Mouse (Mus musculus) frontal cortex, postnatal 36 days (tissue): ENCODE measurements around the gene 1810013L24Rik.

ENCODE experiments used
- DNase-seq, 2 experiments: peaks; one replicate each; pipeline ENCODE4 v3.0.0; 2022; ENCODE audit warnings: low spot score in 2 of 2

Gene 1810013L24Rik

DNA sequence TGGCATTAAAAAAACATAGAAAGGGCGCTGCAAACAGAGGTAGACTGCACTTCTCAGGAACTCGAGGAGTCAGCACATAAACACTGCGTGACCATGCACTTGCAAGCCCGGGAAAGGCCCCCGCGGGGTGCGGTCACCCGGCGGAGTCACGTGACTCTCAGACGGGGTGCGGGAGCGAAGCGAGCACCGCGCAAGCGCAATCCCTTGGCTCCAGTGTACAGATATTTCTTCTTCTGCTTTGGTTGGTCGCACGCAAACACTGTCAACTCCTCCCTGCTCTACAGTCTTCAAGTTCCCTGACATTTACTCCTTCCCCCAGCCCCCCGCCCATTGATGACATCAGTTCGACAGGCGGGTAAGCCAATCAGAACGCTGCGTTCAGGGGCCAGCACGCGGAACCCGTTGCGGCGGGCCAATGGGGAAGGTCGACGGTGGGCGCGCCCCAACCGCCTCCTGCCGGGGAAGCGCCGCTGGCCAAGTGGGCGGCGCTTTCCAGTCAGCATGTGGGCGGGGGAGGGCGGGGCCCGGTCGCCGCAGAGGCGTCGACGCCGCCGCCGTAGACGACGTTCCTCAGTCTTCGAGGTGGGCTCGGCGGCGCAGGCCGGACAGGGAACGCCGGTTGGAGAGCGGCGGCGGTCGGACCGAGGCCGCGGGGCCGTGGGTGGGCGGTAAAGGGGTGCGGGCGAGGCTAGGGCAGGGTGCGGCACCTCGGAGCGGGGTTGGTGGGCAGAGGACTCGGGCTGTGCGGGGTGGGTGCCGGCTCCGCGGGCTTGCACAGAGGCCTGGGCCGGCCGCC lies at the start of gene 1810013L24Rik:
1810013L24Rik (plus strand) TSS at position 537 of the 796 bp plus-strand sequence.
- peak; percentile 96 to 97 for DNase-seq

DNA sequence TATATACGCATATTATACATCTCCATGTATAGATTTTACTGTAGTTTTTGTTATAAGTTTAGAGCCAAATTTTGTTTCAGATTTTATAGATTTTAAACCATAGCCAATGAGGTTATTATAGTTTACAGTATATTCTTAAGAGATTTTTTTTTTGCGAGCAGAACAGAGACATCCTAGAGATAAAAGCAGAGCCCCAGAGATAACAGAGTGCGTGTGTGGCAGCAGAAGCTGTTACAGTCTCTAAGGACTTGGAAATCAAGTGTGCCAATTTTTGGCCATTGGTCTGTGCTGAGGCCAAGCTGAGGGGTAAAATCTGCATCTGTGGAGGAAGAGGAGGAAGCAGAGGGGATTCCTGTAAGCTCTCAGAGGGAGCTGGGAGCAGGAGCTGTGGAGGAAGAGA lies 49.7 kb upstream of the 1810013L24Rik start:
- DNase-seq: no peak

GRCm38 (mm10) chr16:8781191-8781590 lies 48.7 kb upstream of the 1810013L24Rik start:
- no peak for DNase-seq

- no peak for DNase-seq
Observed at GRCm38 (mm10) chr16:8781660-8782059, 48.2 kb upstream of the 1810013L24Rik start.

- DNase-seq: no peak
Observed at GRCm38 (mm10) chr16:8783198-8783913, 46.5 kb upstream of the 1810013L24Rik start.

DNA sequence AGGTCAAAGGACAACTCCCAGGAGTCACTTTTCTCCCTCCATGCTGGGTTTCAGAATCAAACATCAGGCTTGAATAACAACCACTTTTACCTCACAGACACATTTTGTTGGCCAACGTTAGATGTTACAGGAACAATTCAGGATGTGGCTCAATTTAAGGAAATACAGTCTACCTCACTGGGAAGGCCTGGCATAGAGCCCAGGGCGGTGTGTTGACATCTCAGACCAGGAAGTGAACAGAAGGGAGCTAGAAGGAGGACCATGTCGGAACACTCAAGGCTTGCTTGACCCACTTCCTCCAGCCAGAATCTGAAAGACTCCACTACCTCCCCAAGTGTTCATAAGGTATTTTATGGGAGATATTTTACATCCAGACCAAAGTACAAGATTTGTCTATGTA lies 45.1 kb upstream of the 1810013L24Rik start:
- no peak for DNase-seq

- DNase-seq: no peak
Observed at GRCm38 (mm10) chr16:8790886-8791285, 39.0 kb upstream of the 1810013L24Rik start.

- no peak for DNase-seq
Observed at GRCm38 (mm10) chr16:8791949-8792557, 37.8 kb upstream of the 1810013L24Rik start, which contains the start of gene Usp7. Usp7 (minus strand) TSS chr16:8792308.

DNA sequence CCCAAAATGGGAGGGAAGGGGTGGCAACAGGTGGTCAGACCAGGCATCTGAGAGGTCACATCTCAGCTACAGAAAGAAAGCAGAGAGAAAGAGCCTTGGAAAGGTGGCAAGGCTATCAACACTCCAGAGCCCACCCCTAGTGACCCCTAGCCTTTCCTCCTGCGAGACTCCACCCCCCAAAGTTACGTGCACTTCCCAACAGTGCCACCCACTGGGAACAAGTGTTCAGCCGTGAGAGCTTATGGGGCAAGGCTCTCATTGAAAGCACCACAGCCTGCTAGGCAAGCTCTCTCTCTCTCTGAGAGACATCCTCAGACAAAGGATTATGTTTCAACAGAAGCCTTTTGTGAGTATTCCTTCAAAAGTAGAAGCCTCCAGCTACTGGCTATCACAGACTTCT lies 34.9 kb upstream of the 1810013L24Rik start:
- no peak for DNase-seq

DNA sequence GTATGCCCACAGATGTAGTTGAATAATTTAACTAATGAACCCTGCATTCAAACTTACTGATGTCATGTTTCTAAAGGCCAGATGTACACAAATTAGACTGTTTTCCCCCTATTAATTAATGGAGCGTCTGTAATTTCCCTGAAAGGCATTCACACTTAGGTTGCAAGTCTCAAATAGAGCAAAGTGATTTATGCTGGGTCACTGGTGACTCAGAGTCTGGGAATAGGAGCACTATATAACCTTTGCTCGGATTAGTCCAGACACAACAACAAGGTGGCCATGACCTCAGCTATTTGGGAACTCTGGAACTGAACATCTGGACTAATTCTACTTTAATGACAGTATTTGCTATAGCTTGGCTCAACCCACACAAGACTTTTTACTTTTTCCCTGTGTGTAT lies 34.0 kb upstream of the 1810013L24Rik start:
- no peak for DNase-seq

DNA sequence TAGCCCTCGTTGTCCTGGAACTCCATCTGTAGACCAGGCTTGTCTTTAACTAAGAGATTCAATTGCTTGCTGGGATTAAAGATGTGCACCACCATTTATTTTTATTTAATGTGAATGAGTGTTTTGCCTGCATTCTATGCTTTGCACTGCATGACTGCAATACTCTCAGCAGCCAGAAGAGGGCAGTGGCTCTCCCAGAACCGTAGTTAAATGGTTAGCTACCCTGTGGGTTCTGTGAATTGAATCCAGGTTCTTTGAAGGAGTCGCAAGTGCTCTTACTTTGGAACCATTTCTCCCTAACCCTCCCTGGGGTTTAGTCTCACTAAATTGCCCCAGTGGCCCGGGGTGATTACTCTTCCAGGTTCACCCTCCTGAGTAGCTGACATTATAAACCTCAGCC lies 23.2 kb upstream of the 1810013L24Rik start:
- DNase-seq: no peak

DNA sequence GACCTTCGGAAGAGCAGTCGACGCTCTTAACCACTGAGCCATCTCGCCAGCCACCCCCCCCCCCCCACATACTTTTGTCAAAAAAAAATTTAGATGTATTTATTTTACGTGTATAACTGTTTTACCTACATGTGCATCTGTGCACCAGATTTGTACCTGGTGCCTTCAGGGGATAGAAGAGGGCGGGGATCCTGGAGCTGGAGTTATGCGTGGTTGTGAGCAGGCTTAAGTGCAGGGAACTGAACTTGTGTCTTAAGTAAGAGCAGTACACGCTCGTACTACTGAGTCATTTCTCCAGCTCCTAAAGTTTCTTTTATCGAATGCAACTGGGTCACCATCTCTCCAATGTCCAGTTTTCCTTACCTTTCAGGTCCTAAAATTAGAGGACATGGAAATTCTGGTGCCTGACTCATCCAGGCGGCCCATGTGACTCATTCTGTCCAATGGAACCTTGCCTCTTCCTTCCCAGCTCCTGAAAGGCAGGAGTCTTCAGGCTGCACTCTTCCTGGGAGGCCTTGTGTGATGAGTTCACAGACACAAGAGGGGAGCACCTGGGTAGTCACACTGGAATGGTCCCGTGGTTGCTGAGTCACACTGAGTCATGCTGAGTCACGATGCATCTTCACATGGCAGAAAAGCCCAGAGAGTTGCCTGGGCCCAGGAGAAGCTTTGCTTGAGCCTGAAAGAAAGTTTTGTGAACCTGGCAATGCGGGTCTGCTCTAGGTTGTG lies 19.3 kb upstream of the 1810013L24Rik start:
- DNase-seq: peak; percentile 38 to 41

DNA sequence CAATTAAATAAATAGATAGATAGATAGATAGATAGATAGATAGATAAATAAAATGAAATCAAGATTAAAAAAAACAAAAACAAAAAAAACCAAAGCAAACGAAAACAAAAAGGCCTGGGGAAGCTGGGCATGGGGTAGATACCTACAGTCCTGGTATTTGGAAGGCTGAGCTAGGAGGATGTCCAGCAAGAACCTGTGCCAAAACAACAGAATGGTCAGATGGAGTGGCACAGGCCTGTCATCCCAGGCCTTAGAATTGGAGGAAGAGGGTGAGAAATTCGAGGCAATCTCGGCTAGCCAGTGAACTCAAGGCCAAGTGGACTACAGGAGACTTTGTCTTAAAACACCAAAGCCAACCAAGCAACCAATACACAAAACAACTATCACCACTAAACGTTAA lies 12.0 kb upstream of the 1810013L24Rik start:
- no peak for DNase-seq

DNA sequence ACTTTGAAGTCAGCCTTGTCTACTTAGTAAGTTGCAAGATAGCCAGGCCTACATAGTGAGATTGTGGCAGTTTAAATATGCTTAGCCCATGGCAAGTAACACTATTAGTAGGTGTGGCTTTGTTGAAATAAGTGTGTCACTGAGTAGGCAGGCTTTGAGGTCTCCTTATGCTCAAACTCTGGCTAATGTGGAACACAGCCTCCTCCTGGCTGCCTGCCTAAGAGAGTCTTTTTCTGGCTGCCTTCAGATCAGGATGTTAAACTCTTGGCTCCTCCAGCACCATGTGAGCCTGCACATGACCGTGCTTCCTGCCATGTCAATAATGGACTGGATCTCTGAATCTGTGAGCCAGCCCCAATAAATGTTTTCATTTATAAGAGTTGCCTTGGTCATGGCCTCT lies 8.5 kb upstream of the 1810013L24Rik start:
- DNase-seq: peak; percentile 43 to 81

DNA sequence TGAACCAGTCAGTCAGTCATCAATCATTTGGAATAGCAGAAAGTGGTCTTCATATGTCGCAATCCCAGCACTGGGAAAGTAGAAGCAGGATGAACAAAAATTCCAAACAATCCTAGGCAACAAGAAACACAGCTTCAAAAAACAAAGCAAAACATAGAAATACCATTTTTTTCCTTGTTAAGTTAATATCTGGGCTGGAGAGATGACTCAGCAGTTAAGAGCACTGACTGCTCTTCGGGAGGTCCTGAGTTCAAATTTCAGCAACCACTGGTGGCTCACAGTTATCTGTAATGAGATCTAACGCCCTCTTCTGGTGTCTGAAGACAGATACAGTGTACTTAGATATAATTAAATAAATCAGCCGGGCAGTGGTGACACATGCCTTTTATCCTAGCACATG lies 7.3 kb upstream of the 1810013L24Rik start:
- no peak for DNase-seq

- no peak for DNase-seq
Observed at GRCm38 (mm10) chr16:8823661-8824060, 6.2 kb upstream of the 1810013L24Rik start.

- DNase-seq: no peak
Observed at GRCm38 (mm10) chr16:8827366-8827765, 2.5 kb upstream of the 1810013L24Rik start.

DNA sequence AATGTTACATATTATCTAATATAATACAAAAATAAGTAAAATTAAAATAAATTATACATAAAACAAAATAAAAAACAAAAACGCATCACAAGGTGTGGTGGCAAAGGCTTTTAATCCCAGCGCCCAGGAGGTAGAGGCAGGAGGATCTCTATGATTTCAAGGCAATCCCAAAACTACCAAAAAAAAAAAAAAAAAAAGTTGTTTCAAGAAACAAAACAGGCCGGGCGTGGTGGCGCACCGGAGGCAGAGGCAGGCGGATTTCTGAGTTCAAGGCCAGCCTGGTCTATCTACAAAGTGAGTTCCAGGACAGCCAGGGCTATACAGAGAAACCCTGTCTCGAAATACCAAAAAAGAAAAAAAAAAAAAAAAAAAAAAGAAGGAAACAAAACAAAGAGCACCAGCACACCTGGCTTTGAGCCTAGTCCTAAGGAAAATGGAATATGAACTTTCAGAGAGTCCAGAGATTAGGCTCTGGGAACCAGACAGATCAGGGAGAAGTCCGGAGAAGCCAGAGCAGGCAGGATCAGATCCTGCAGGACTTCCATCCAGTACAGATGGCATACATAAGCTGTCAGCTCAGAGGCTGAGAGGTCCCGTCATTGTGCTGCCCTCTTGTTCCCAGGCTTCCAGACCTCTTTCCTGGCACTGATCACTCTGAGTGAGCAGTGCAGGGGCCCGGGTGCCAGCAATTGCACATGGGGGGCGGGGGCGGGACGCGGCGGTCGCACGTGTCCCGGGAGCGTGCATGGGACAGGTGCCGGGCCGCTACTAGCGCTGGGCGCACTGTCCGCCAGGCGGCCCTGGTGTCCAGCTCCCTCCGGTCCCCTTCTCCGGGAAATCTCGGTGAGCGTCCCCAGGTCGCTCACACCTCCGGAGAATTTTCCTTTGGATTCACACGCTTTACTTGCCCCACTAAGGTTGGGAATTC lies 1.0 kb upstream of the 1810013L24Rik start:
- no peak for DNase-seq

DNA sequence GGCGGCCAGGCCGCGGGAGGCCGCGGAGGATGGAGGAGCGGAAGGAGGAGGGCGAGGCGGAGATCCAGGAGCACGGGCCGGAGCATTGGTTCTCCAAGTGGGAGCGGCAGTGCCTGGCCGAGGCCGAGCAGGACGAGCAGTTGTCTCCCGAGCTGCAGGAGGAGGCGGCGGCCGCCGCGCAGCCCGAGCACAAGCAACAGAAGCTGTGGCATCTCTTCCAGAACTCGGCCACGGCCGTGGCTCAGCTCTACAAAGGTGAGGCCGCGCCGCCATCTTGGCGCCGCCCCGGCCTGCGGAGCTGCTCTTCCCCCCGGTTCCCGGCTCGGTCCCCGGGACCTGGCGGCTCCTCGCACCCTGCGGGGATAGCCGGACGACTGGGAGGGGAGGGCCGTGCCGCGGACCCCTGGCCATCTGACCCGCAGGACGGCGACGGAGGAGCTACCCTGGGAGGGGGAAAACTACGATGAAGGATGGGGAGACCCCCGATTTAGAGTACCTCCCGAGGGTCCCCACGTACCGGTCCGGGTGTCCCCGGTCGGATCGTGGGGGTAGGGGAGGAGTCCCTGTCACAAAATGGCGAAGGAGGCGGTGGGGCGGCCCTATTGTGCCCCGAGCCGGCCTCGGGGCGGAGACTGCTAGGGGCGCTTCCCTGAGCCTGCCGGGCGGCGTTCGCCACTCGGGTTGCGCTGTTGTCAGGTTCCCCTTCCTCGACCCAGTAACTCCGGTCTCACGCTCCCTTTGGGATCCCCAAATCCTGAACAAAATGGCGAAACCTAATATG lies 721 bp downstream of the 1810013L24Rik start:
- DNase-seq: peak; percentile 40 to 56

DNA sequence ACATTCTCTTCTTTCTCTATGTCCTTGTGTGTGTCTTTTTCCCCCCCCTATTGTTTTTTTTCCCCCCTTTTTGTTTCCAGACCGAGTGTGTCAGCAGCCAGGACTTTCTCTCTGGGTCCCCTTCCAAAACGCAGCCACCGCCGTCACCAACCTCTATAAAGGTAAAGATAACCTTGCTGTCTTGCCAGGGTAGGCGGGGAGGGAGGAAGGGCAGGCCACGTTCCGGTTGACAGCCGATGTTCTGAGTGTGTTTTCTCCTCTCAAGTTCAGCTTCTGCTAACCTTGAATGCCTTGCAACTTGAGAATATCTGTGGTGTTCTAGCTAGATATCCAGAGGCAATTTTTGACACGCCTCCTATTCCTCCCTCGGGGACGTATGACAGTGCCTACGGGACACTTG lies 1.3 kb downstream of the 1810013L24Rik start:
- DNase-seq: no peak
